Mouse (Mus musculus): ENCODE results near the gene Hhat.

DNA sequence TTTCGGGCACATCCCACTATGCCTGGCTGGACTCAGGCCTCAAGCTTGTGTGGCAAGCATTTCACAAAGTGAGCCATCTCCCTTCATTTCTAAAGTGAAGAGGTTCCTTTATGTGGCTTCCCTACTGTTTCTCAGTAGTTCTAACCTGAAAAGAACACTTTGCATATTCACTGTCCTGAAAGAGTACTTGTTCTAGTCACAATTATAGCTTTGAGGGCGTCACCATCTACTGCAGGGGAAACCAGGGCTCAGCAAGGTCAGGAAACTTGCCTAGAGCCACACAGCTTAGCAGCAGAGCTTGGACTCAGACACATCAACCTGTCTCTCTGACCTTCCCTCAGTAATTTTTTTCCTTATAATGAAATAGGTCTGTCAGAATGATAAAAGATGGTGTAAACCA lies 6.5 kb downstream of the Hhat start:
- no peak for TF ChIP-seq CTCF (IDR thresholded peaks at IDR 0.05; ENCODE audit: borderline replicate concordance, insufficient read depth, low read length)
- no peak for TF ChIP-seq POLR2A (IDR thresholded peaks at IDR 0.05; ENCODE audit: low read depth, low read length)
